Mouse (Mus musculus): ENCODE data around the gene Stfa1. TPM values are rescaled to one million over a fixed set of nuclear protein-coding genes. Genes with fewer than 3 reads are reported as not detected.
"Not testable (repeated sequence)": the region's sequence is repeated elsewhere in the genome, so short reads cannot be mapped to it uniquely, and the experiment has no call there.

Stfa1 gene
- 5.2 and 5.5 TPM in 2 replicates for polyA plus RNA-seq (2016; fragmentation: Nextera tagmentation; extraction: Ambion mirVana)

DNA sequence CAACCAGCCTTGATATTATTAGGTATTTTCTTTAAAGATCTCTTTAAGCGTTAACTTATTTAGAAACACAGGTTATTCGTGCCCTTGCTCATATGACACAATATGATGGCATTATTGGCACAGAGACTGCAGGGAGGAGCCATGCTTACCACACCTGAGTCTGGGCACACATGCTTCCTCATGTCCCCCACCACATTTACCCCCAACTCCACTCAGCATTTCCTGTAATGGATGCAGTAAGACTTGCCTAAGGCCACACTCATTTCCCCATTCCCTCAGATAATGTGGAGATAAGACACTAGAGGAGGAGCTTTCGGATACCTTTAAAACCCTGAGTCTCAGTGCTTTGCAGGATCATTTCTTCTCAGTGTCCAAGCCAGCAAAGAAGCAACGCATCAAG is at the start of gene Stfa1:
Gene Stfa1, plus strand, starts transcription at position 156 of the 400 bp plus-strand sequence.
- H3K9ac ChIP-seq; H3K4me1 ChIP-seq; H3K9me3 ChIP-seq; H3K27ac ChIP-seq; H3K27me3 ChIP-seq; H3K4me3 ChIP-seq; H3K36me3 ChIP-seq; H3K4me2 ChIP-seq (replicated peaks); ATAC-seq (ENCODE audit: insufficient number of reproducible peaks, insufficient read depth, low FRiP score, low TSS enrichment): not testable (repeated sequence)
- 80% methylated on average over 4 of the region's 4 CpGs for WGBS

DNA sequence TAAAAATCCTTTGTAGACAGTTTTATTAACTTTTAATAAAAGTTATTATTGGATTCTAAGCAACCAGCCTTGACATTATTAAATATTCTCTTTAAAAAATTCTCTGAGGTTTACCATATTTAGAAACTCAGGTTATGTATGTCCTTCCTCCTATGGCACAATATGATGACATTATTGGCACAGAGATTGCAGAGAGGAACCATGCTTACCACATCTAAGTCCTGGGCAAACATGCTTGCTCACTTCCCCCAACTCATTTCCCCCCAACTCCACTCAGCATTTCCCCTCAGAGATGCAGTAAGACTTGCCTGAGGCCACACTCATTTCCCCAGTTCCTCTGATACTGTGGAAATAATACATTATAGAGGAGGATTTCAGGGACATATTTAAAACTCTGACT is 16.2 kb upstream of the Stfa1 start:
- not testable (repeated sequence) for H3K4me3 ChIP-seq; H3K4me1 ChIP-seq; H3K27ac ChIP-seq; H3K9ac ChIP-seq; H3K36me3 ChIP-seq; ATAC-seq (ENCODE audit: insufficient number of reproducible peaks, insufficient read depth, low FRiP score, low TSS enrichment); H3K4me2 ChIP-seq (replicated peaks); H3K9me3 ChIP-seq; H3K27me3 ChIP-seq

DNA sequence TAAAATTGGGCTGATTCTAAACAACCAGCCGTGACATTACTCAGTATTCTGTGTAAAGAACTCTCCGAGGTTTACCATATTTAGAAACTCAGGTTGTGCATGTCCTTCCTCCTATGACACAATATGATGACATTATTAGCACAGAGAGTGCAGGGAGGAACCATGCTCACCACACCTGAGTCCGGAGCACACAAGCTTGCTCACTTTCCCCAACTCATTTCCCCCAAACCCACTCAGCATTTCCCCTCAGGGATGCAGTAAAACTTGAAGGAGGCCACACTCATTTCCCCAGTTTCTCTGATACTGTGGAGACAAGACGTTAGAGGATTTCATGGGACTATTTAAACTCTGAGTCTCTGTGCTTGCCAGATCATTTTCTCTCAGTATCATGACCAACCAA is 12.4 kb downstream of the Stfa1 start:
- Histone ChIP-seq H3K27ac (no peak overlapping the region), H3K4me3 (no peak overlapping the region), H3K27me3 (no peaks in the 10 kb centered on the region), H3K36me3 (no peaks in the 10 kb centered on the region), H3K4me1 (no peaks in the 10 kb centered on the region), H3K9ac (no peak overlapping the region), H3K9me3 (no peaks in the 10 kb centered on the region), H3K4me2 (replicated peaks) (no peak overlapping the region)
- WGBS, result 82% methylated on average over 4 of the region's 4 CpGs
- no peak for ATAC-seq (ENCODE audit: insufficient number of reproducible peaks, insufficient read depth, low FRiP score, low TSS enrichment)

DNA sequence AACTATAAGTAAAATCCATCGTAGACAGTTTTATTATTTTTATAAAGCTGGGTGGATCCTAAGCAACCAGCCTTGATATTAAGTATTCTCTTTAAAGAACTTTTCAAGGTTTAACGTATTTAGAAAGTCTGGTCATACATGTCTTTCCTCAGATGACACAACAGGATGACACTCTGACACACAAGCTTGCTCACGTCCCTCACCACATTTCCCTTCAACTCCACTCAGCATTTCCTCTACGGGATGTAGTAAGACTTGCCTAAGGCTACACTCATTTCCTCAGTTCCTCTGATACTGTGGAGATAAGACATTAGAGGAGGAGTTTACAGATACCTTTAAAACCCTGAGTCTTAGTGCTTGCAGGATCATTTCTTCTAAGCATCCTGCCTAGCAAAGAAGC is 30.9 kb downstream of the Stfa1 start:
- H3K9ac ChIP-seq, result no peak overlapping the region
- WGBS, result 61% methylated on average over 4 of the region's 4 CpGs
- ATAC-seq (ENCODE audit: insufficient number of reproducible peaks, insufficient read depth, low FRiP score, low TSS enrichment), result no peak

DNA sequence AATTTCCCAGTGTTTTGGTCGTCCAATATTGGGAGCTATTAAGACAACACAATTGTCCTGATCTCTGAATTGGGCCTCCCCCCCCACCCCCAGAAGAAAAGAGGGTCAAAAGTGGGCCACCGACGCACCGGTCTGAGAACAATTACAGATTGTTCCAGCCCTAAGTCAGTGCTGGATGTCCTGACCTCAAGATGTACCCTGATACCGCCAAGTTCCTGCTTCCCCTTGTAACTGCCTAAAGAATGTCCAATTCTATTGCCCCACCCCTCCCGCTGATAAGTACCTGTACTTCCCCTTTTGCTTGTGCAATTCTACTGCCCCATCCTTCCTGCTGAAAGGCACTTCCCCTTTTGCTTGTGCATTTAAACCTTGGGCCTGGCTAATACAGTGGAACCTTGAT is 39.4 kb downstream of the Stfa1 start:
- H3K36me3 ChIP-seq; H3K9ac ChIP-seq; H3K4me1 ChIP-seq; H3K27me3 ChIP-seq; H3K4me3 ChIP-seq; ATAC-seq (ENCODE audit: insufficient number of reproducible peaks, insufficient read depth, low FRiP score, low TSS enrichment); H3K9me3 ChIP-seq; H3K27ac ChIP-seq; H3K4me2 ChIP-seq (replicated peaks): not testable (repeated sequence)
- WGBS, result 75% methylated on average over 6 of the region's 6 CpGs

More for the DNA sequence above, 30.9 kb downstream of the Stfa1 start:
- Histone ChIP-seq H3K27me3 (no peaks in the 10 kb centered on the region), H3K27ac (no peak overlapping the region), H3K4me1 (no peaks in the 10 kb centered on the region), H3K4me2 (replicated peaks) (no peak overlapping the region), H3K9me3 (no peaks in the 10 kb centered on the region), H3K4me3 (no peak overlapping the region), H3K36me3 (no peaks in the 10 kb centered on the region)

DNA sequence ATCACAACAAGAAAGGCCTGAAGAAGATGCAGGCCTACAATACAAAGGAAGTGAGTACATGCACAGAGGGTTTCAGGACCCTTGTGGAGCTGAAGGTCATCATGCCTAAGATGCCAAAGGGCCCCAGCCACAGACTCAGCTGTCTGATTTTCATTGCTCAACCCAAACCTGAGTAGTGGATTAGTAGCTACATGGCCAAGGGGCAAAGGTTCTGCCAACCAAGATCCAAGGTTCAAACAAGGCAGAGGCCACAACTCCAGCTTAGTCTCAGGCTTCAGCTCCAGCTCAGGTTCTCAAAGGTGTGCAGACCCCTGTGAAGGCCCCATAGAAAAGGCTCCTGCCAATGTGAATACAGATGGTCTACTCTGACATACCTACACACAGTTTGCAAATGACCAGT is 42.5 kb downstream of the Stfa1 start:
- no peaks in the 10 kb centered on the region for H3K27me3 ChIP-seq
- no peaks in the 10 kb centered on the region for H3K36me3 ChIP-seq
- H3K9me3 ChIP-seq, result no peaks in the 10 kb centered on the region
- H3K4me1 ChIP-seq, result no peaks in the 10 kb centered on the region
- ATAC-seq (ENCODE audit: insufficient number of reproducible peaks, insufficient read depth, low FRiP score, low TSS enrichment), result no peak
- H3K27ac ChIP-seq, result no peak overlapping the region
- H3K9ac ChIP-seq, result no peak overlapping the region
- no peak overlapping the region for H3K4me3 ChIP-seq
- H3K4me2 ChIP-seq (replicated peaks), result no peak overlapping the region

DNA sequence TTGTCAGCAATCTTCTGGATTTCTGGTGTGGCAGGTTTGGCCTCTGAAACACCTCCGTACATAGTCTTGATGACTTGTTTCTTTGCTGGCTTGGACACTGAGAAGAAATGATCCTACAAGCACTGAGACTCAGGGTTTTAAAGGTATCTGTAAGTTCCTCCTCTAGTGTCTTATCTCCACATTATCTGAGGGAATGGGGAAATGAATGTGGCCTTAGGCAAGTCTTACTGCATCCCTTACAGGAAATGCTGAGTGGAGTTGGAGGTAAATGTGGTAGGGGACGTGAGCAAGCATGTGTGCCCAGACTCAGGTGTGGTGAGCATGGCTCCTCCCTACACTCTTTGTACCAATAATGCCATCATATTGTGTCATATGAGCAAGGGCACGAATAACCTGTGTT is 57.5 kb downstream of the Stfa1 start, which contains the start of gene BC117090:
Gene BC117090, minus strand, starts transcription at position 101 of the 400 bp plus-strand sequence.
- H3K27ac ChIP-seq, result no peak within 1 kb of the TSS
- 73% methylated on average over 3 of the region's 3 CpGs for whole genome bisulfite sequencing
- H3K27me3 ChIP-seq, result no peaks in the 10 kb centered on the region
- H3K9me3 ChIP-seq, result no peaks in the 10 kb centered on the region
- H3K4me3 ChIP-seq, result no peak within 1 kb of the TSS
- H3K4me2 ChIP-seq (replicated peaks), result no peak within 1 kb of the TSS
- no peaks in the 10 kb centered on the region for H3K4me1 ChIP-seq
- H3K9ac ChIP-seq, result no peak within 1 kb of the TSS
- no peak for ATAC-seq (ENCODE audit: insufficient number of reproducible peaks, insufficient read depth, low FRiP score, low TSS enrichment)
- no peaks in the 10 kb centered on the region for H3K36me3 ChIP-seq

Other genes with a start within 250 kb of the Stfa1 start
- gene Wdr5b, start 235.8 kb upstream of the Stfa1 start, polyA plus RNA-seq (2016; fragmentation: Nextera tagmentation; extraction: Ambion mirVana), result 14.1 and 14.2 TPM in 2 replicates
- 311 and 320 TPM in 2 replicates for gene Fam162a, start 205.4 kb upstream of the Stfa1 start, polyA plus RNA-seq (2016; fragmentation: Nextera tagmentation; extraction: Ambion mirVana)
- 86.1 and 88.3 TPM in 2 replicates for gene Ccdc58, start 205.3 kb upstream of the Stfa1 start, polyA plus RNA-seq (2016; fragmentation: Nextera tagmentation; extraction: Ambion mirVana)
- gene Csta1, start 145.7 kb upstream of the Stfa1 start, polyA plus RNA-seq (2016; fragmentation: Nextera tagmentation; extraction: Ambion mirVana), result 0.10 TPM in 1 of 2 replicates, not detected in the other
- 1.9 TPM in 1 of 2 replicates, not detected in the other for gene Stfa2l1, start 120.1 kb upstream of the Stfa1 start, polyA plus RNA-seq (2016; fragmentation: Nextera tagmentation; extraction: Ambion mirVana)
- gene Gm5483, start 92.7 kb upstream of the Stfa1 start, polyA plus RNA-seq (2016; fragmentation: Nextera tagmentation; extraction: Ambion mirVana), result 2.9 TPM in 1 of 2 replicates, not detected in the other
- gene Gm5416, start 66.5 kb upstream of the Stfa1 start, polyA plus RNA-seq (2016; fragmentation: Nextera tagmentation; extraction: Ambion mirVana), result not detected in 2 replicates
- gene 2010005H15Rik, start 55.5 kb upstream of the Stfa1 start, polyA plus RNA-seq (2016; fragmentation: Nextera tagmentation; extraction: Ambion mirVana), result 0.99 TPM in 1 of 2 replicates, not detected in the other
- not detected in 2 replicates for gene BC117090, start 57.4 kb downstream of the Stfa1 start, polyA plus RNA-seq (2016; fragmentation: Nextera tagmentation; extraction: Ambion mirVana)
- 4.3 and 6.6 TPM in 2 replicates for gene BC100530, start 90.8 kb downstream of the Stfa1 start, polyA plus RNA-seq (2016; fragmentation: Nextera tagmentation; extraction: Ambion mirVana)
- 0.79 TPM in 1 of 2 replicates, not detected in the other for gene Stfa2, start 131.5 kb downstream of the Stfa1 start, polyA plus RNA-seq (2016; fragmentation: Nextera tagmentation; extraction: Ambion mirVana)
- gene Stfa3, start 178.4 kb downstream of the Stfa1 start, polyA plus RNA-seq (2016; fragmentation: Nextera tagmentation; extraction: Ambion mirVana), result 1.3 and 1.6 TPM in 2 replicates

Data from embryonic facial prominence, embryonic 12.5 days (tissue).